Mouse (Mus musculus) small intestine, adult 2 months (tissue): ENCODE measurements at regions not wholly inside any gene's neighbourhood (a gene's known extent, or its start where the extent isn't known, plus 50 kb on each side); places are given as distances from the start of the nearest gene placed in this dataset.
A peak's percentile ranks its signal among the peaks of the same experiment; 100 is the strongest.

Experiments used
- H3K27ac ChIP-seq: fragments of 200-500 bp; 2 replicates; pipeline ENCODE4 v1.5.1; 2012; ENCODE audit warnings: low read depth, low read length, control low read depth, inconsistent platforms; ENCODE audit not compliant: insufficient read depth
- H3K27me3 ChIP-seq: fragments of 200-500 bp; 2 replicates; pipeline ENCODE4 v1.6.1; 2012; ENCODE audit warnings: mild to moderate bottlenecking, moderate library complexity, low read length, inconsistent platforms; ENCODE audit not compliant: control insufficient read depth, insufficient read depth
- H3K36me3 ChIP-seq: fragments of 200-500 bp; 2 replicates; pipeline ENCODE4 v1.6.1; 2012; ENCODE audit warnings: mild to moderate bottlenecking, low read length, control low read depth, inconsistent platforms; ENCODE audit not compliant: control insufficient read depth, insufficient read depth
- H3K4me1 ChIP-seq: fragments of 200-500 bp; 2 replicates; pipeline ENCODE4 v1.6.1; 2012; ENCODE audit warnings: low read length, inconsistent platforms, mixed read lengths; ENCODE audit not compliant: control insufficient read depth, insufficient read depth, insufficient read length
- H3K4me3 ChIP-seq: fragments of 200-500 bp; 2 replicates; pipeline ENCODE4 v1.5.1; 2012; ENCODE audit warnings: low read depth, mild to moderate bottlenecking, control low read depth, inconsistent platforms, low read length, moderate library complexity
- CTCF ChIP-seq: fragments of 200-500 bp; IDR thresholded peaks from 2 replicates; pipeline ENCODE4 v1.5.1; 2012; ENCODE audit warnings: low read depth, mild to moderate bottlenecking, control low read depth, inconsistent platforms, low read length, moderate library complexity, mixed read lengths; ENCODE audit not compliant: insufficient replicate concordance, insufficient read length; ENCODE audit errors: extremely low read depth
- POLR2A ChIP-seq: fragments of 200-500 bp; IDR thresholded peaks from 2 replicates; pipeline ENCODE4 v1.6.1; 2012; ENCODE audit warnings: low read depth, mild to moderate bottlenecking, control low read depth, inconsistent platforms, low read length, moderate library complexity
- WGBS: fragments of 180-500 bp; shearing (Covaris S2); methylation state at CpG from one replicate; pipeline ENCODE4 v1.1.7; 2018; 5-methylcytosine and 5-hydroxymethylcytosine counted together

DNA sequence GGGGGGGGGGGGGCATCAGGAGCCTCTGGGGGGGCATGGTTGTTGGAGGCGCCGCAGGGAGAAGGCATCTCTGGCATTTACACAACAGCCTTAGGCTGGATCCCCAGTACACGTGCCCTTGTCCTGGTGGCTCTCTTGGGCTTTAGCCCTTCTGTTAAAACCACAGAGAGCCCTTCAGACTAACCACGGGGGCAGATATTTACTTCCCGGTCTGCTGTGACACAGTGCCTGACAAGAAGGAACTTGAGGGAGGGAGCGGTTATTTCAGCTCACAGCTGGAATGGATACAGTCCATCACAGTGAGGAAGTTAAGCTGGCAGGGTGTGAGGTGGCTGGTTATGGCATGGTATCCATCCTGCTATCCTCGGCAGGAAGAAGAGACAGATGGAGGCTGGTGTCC is 71.0 kb upstream of the Gm11733 start:
- Histone ChIP-seq H3K4me3 (no peak overlapping the region), H3K4me1 (peaks cover 5% of the 10 kb centered on the region)
- 25% methylated on average over 7 of the region's 7 CpGs for WGBS

DNA sequence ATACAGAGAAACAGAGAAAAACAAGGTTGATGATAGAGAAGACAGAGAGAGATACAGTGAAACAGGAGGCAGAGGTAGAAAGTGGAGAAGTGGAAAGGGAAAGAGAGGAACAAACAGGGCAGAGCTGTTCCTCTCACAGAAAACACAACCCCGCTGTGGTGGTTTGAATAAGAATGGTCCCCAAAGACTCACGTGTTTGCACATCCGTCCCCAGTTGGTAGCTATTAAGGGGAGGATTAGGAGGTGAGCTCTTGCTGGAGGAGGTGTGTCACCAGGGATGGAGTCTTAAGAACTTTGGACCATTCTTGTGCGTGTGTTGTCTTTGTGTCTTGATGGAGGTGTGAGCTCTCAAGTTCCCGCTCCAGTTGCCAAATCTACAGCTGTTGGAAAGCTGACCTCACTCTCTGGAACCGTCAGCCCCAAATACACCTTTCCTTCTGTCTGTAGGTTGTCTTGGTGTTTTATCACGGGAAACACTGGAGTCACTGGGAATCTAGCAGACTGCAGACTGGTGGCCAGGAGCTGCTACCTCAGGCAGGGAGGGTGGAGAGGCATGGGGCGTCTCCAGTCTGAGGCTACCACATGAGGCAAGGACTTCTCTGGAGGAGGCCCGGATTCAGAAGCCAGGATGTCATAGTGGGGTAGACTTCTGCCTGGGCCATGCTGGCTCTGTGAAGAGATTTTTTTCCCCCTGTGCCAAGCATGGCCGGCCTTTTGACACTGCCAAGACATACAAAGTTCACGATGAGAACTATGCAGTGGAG is 70.0 kb upstream of the Gm11733 start:
- H3K36me3 ChIP-seq: no peaks in the 10 kb centered on the region
- H3K27me3 ChIP-seq: peaks cover 33% of the 10 kb centered on the region
- no peak overlapping the region for H3K27ac ChIP-seq
- 22% methylated on average over 11 of the region's 11 CpGs for WGBS
- H3K4me1 ChIP-seq: peaks cover 5% of the 10 kb centered on the region
- TF ChIP-seq CTCF (no peak), POLR2A (no peak)
- H3K4me3 ChIP-seq: no peak overlapping the region

More for the DNA sequence above, 71.0 kb upstream of the Gm11733 start:
- TF ChIP-seq POLR2A (no peak), CTCF (no peak)
- H3K27ac ChIP-seq: no peak overlapping the region
- peaks cover 43% of the 10 kb centered on the region for H3K27me3 ChIP-seq
- no peaks in the 10 kb centered on the region for H3K36me3 ChIP-seq

DNA sequence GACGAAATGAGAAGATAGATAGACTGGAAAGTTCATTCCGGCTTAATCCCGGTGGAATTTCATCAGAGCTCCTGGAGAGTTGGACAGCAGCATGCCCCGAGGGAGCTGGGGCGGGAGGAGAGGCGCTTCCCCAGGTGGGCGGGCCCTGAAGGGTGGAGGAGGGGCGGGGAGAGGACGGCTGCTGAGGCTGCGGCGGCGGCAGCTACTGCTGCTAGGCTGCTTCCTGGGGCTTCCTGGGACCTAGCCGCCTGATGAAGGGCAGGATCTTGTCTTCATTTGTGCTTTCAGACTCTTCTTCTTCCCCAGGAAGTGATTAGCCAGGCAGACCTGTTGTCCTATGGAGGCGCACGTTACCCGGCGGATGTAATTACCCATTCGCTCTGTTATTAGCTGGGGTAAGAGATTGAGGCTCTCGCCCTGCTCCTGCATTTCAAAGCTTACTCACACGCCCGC is 69.3 kb upstream of the Gm11733 start:
- H3K4me3 ChIP-seq: peak overlapping the region; percentile 18
- peaks cover 27% of the 10 kb centered on the region for H3K27me3 ChIP-seq
- peaks cover 5% of the 10 kb centered on the region for H3K4me1 ChIP-seq
- TF ChIP-seq POLR2A (no peak), CTCF (no peak)
- WGBS: 2% methylated on average over 21 of the region's 21 CpGs
- no peak overlapping the region for H3K27ac ChIP-seq
- H3K36me3 ChIP-seq: no peaks in the 10 kb centered on the region

DNA sequence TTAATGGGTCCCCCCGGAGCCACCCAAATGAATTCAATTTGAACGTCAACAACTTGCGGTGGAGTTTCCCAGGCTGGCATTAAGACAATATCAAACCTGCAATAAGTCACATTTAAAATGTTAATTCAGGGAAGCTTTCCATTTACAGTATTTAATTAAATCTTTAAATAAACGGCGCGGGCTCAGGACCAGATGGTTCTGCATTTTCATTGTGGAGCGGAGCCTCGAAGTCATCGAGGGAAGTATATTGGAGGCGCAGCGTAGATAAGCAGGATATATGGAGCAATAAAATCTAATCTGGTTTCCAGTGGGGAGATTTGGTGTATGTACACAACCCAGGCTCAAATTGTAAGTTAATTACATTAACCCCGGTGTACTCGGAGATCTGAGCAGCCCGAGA is 68.7 kb upstream of the Gm11733 start:
- WGBS: 3% methylated on average over 14 of the region's 14 CpGs
- no peak overlapping the region for H3K4me3 ChIP-seq

DNA sequence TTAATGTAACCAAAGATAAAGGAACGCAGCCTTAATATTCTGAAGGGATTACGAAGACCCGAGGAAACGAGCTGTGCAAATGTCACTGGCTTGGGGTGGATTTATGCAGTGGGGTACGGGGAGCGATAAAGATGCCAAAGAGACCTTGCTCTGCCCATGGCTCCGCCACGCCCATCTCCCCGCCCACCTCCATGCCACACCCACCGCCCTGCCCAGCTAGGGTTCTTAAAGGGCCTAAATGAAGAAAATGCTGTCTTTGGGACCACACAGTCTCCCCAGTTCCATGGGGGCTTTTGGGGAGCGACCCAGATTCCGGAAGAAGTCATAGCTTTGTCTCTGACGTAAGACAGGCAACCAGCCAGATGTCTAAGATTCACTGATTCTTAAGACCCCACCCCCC is 68.2 kb upstream of the Gm11733 start:
- Histone ChIP-seq H3K4me3 (no peak overlapping the region), H3K4me1 (peaks cover 5% of the 10 kb centered on the region), H3K27me3 (peaks cover 21% of the 10 kb centered on the region), H3K36me3 (no peaks in the 10 kb centered on the region), H3K27ac (no peak overlapping the region)
- WGBS: 9% methylated on average over 13 of the region's 13 CpGs
- TF ChIP-seq POLR2A (no peak), CTCF (no peak)

More for the DNA sequence above, 68.7 kb upstream of the Gm11733 start:
- Histone ChIP-seq H3K4me1 (peaks cover 5% of the 10 kb centered on the region), H3K27ac (no peak overlapping the region), H3K27me3 (peaks cover 23% of the 10 kb centered on the region), H3K36me3 (no peaks in the 10 kb centered on the region)
- TF ChIP-seq CTCF (no peak), POLR2A (no peak)

DNA sequence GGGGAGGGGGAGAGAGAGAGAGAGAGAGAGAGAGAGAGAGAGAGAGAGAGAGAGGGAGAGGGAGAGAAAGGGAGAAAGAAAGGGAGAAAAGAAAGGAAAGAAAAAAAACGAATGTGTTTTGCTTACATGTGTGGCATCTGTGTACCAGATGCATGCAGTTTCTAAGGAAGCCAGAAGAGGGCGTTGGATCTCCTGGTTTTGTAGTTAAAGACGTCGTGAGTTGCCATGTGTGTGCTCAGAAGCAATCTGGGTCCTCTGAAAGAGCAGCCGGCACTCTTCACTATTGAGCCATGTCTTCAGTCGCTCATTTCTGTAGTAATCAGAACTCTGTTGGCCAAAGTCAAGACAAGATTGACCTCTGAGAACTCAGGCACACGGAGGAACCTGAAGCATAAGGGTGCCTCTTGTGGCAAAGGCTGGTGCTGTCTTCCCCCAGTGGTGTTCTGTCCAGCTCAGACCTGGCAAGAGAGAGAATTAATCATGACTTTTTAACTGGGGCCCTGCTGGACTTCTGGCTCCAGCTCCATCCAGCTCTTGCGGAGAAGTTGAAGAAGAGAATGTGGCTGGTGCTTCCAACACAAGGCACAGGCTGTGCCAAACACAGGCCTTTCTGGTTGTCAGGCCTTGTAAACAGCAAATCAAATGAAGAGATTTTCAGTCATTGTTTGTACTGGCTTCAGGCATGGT is 67.0 kb upstream of the Gm11733 start:
- TF ChIP-seq CTCF: no peak
- no peak for TF ChIP-seq POLR2A
- peaks cover 14% of the 10 kb centered on the region for H3K27me3 ChIP-seq
- 64% methylated on average over 8 of the region's 8 CpGs for WGBS
- peaks cover 5% of the 10 kb centered on the region for H3K4me1 ChIP-seq
- H3K27ac ChIP-seq: no peak overlapping the region
- no peaks in the 10 kb centered on the region for H3K36me3 ChIP-seq
- no peak overlapping the region for H3K4me3 ChIP-seq

DNA sequence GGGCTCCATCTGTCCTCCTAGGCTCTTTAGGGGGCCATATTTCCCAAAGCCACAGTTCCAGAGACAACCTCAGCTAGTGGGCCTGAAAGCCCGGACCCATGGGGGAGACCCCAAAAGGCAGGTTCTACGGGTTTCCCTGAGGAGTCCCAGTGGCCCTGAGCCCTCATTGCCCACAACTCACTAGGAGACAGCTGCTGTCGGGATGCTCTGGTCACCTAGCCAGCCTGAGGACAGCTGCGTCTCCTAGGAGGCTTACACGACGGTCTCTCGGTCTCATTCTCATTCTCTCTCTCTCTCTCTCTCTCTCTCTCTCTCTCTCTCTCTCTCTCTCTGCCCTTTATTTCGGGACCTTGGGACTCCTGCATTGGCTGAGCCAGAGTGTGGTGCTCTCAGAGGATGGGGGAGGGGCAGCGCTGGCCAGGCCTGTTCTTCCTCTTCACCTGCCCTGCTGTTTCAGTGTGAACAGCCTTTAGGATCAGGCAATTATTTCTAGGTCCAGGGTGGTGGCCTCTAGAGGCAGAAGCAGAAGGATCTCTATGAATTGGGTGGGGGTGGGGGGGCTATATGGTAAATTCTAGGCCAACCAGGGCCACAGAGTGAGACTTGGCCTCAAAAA is 66.1 kb upstream of the Gm11733 start:
- Histone ChIP-seq H3K4me1 (peaks cover 5% of the 10 kb centered on the region), H3K27ac (no peak overlapping the region), H3K4me3 (no peak overlapping the region), H3K27me3 (peaks cover 14% of the 10 kb centered on the region), H3K36me3 (no peaks in the 10 kb centered on the region)
- TF ChIP-seq POLR2A: no peak
- TF ChIP-seq CTCF: no peak
- 73% methylated on average over 9 of the region's 9 CpGs for WGBS
